Mouse (Mus musculus) gastrocnemius, adult 8-10 months (tissue): ENCODE data around the gene Pik3c2g. TPM values are rescaled to one million over a fixed set of nuclear protein-coding genes. Genes with fewer than 3 reads are reported as not detected.

Source experiments
- total RNA-seq, 4 experiments: library from RNA; stranded (reverse); gene quantifications; 2 replicates each; pipeline ENCODE4 v1.2.4; 2022

The Pik3c2g gene
- total RNA-seq, 4 experiments from 2014 or later: not detected

Other genes with a start within 250 kb of the Pik3c2g start
- not detected for gene Rergl, start 85.2 kb upstream of the Pik3c2g start, total RNA-seq